Mouse (Mus musculus): ENCODE results near the gene Cd2bp2. TPM values are rescaled to one million over a fixed set of nuclear protein-coding genes. Genes with fewer than 3 reads are reported as not detected.

The Cd2bp2 gene
- polyA plus RNA-seq, 1 experiment from 2014 or later: 59.6 TPM

GRCm38 (mm10) chr7:127180783-127181182, 15.1 kb downstream of the Cd2bp2 start:
- no peak for TF ChIP-seq CTCF (IDR thresholded peaks at IDR 0.05; ENCODE audit: low read depth)
- ATAC-seq (ENCODE audit: insufficient read depth) (no peak), DNase-seq (no peak)
- WGBS: 51% methylated on average over 2 of the region's 2 CpGs
- H3K27me3 ChIP-seq (ENCODE audit: insufficient read depth, low read length): no peaks in the 10 kb centered on the region
- H3K4me1 ChIP-seq (ENCODE audit: insufficient read depth): no peaks in the 10 kb centered on the region
- H3K4me2 ChIP-seq: no peak overlapping the region
- no peaks in the 10 kb centered on the region for H3K36me3 ChIP-seq (ENCODE audit: insufficient read depth)
- no peak overlapping the region for H3K27ac ChIP-seq (ENCODE audit: low read depth)
- H3K9ac ChIP-seq: no peak overlapping the region
- no peak overlapping the region for H3K4me3 ChIP-seq (ENCODE audit: low read depth, low read length)
- H3K9me3 ChIP-seq (ENCODE audit: low read depth, low read length): no peaks in the 10 kb centered on the region

- H3K4me2 ChIP-seq: no peak overlapping the region
- H3K9me3 ChIP-seq (ENCODE audit: low read depth, low read length): no peaks in the 10 kb centered on the region
- DNase-seq (no peak), ATAC-seq (ENCODE audit: insufficient read depth) (no peak)
- no peak overlapping the region for H3K9ac ChIP-seq
- no peak for TF ChIP-seq CTCF (IDR thresholded peaks at IDR 0.05; ENCODE audit: low read depth)
- no peaks in the 10 kb centered on the region for H3K27me3 ChIP-seq (ENCODE audit: insufficient read depth, low read length)
- H3K36me3 ChIP-seq (ENCODE audit: insufficient read depth): no peaks in the 10 kb centered on the region
- 70% methylated on average over 4 of the region's 4 CpGs for WGBS
- no peak overlapping the region for H3K4me3 ChIP-seq (ENCODE audit: low read depth, low read length)
- no peaks in the 10 kb centered on the region for H3K4me1 ChIP-seq (ENCODE audit: insufficient read depth)
- H3K27ac ChIP-seq (ENCODE audit: low read depth): no peak overlapping the region
Measured at GRCm38 (mm10) chr7:127176937-127177336, 18.9 kb downstream of the Cd2bp2 start.

GRCm38 (mm10) chr7:127166501-127166900, 29.3 kb downstream of the Cd2bp2 start:
- no peak overlapping the region for H3K27ac ChIP-seq (ENCODE audit: low read depth)
- no peak overlapping the region for H3K4me3 ChIP-seq (ENCODE audit: low read depth, low read length)
- no peak overlapping the region for H3K4me2 ChIP-seq
- WGBS: 63% methylated on average over 5 of the region's 5 CpGs
- H3K9ac ChIP-seq: no peak overlapping the region
- ATAC-seq (ENCODE audit: insufficient read depth) (no peak), DNase-seq (no peak)
- H3K36me3 ChIP-seq (ENCODE audit: insufficient read depth): no peaks in the 10 kb centered on the region
- H3K27me3 ChIP-seq (ENCODE audit: insufficient read depth, low read length): no peaks in the 10 kb centered on the region
- TF ChIP-seq CTCF (IDR thresholded peaks at IDR 0.05; ENCODE audit: low read depth): no peak
- no peaks in the 10 kb centered on the region for H3K9me3 ChIP-seq (ENCODE audit: low read depth, low read length)
- H3K4me1 ChIP-seq (ENCODE audit: insufficient read depth): no peaks in the 10 kb centered on the region

GRCm38 (mm10) chr7:127165607-127166493, 30.0 kb downstream of the Cd2bp2 start:
- no peak for TF ChIP-seq CTCF (IDR thresholded peaks at IDR 0.05; ENCODE audit: low read depth)

GRCm38 (mm10) chr7:127164002-127164401, 31.8 kb downstream of the Cd2bp2 start:
- Histone ChIP-seq H3K27ac (ENCODE audit: low read depth) (no peak overlapping the region), H3K4me2 (no peak overlapping the region), H3K9ac (no peak overlapping the region), H3K27me3 (ENCODE audit: insufficient read depth, low read length) (no peaks in the 10 kb centered on the region), H3K4me1 (ENCODE audit: insufficient read depth) (no peaks in the 10 kb centered on the region), H3K4me3 (ENCODE audit: low read depth, low read length) (no peak overlapping the region), H3K36me3 (ENCODE audit: insufficient read depth) (no peaks in the 10 kb centered on the region), H3K9me3 (ENCODE audit: low read depth, low read length) (no peaks in the 10 kb centered on the region)
- DNase-seq: no peak
- WGBS: 72% methylated on average over 4 of the region's 4 CpGs
- TF ChIP-seq CTCF (IDR thresholded peaks at IDR 0.05; ENCODE audit: low read depth): no peak
- no peak for ATAC-seq (ENCODE audit: insufficient read depth)

More at GRCm38 (mm10) chr7:127165607-127166493, 30.0 kb downstream of the Cd2bp2 start:
- H3K9ac ChIP-seq: no peak overlapping the region
- ATAC-seq (ENCODE audit: insufficient read depth) (no peak), DNase-seq (no peak)
- no peaks in the 10 kb centered on the region for H3K9me3 ChIP-seq (ENCODE audit: low read depth, low read length)
- no peak overlapping the region for H3K27ac ChIP-seq (ENCODE audit: low read depth)
- H3K27me3 ChIP-seq (ENCODE audit: insufficient read depth, low read length): no peaks in the 10 kb centered on the region
- H3K4me3 ChIP-seq (ENCODE audit: low read depth, low read length): no peak overlapping the region
- WGBS: 74% methylated on average over 12 of the region's 12 CpGs
- no peak overlapping the region for H3K4me2 ChIP-seq
- no peaks in the 10 kb centered on the region for H3K4me1 ChIP-seq (ENCODE audit: insufficient read depth)
- no peaks in the 10 kb centered on the region for H3K36me3 ChIP-seq (ENCODE audit: insufficient read depth)

- 80% methylated on average over 5 of the region's 5 CpGs for WGBS
- DNase-seq: no peak
- Histone ChIP-seq H3K9ac (no peak overlapping the region), H3K9me3 (ENCODE audit: low read depth, low read length) (no peaks in the 10 kb centered on the region), H3K4me2 (no peak overlapping the region), H3K36me3 (ENCODE audit: insufficient read depth) (no peaks in the 10 kb centered on the region), H3K27ac (ENCODE audit: low read depth) (no peak overlapping the region), H3K4me3 (ENCODE audit: low read depth, low read length) (no peak overlapping the region), H3K27me3 (ENCODE audit: insufficient read depth, low read length) (no peaks in the 10 kb centered on the region), H3K4me1 (ENCODE audit: insufficient read depth) (no peaks in the 10 kb centered on the region)
- no peak for TF ChIP-seq CTCF (IDR thresholded peaks at IDR 0.05; ENCODE audit: low read depth)
- no peak for ATAC-seq (ENCODE audit: insufficient read depth)
Measured at GRCm38 (mm10) chr7:127162546-127162945, 33.3 kb downstream of the Cd2bp2 start.

GRCm38 (mm10) chr7:127157548-127157947, 38.3 kb downstream of the Cd2bp2 start:
- no peaks in the 10 kb centered on the region for H3K36me3 ChIP-seq (ENCODE audit: insufficient read depth)
- no peak overlapping the region for H3K4me3 ChIP-seq (ENCODE audit: low read depth, low read length)
- H3K9me3 ChIP-seq (ENCODE audit: low read depth, low read length): no peaks in the 10 kb centered on the region
- TF ChIP-seq CTCF (IDR thresholded peaks at IDR 0.05; ENCODE audit: low read depth): no peak
- H3K27ac ChIP-seq (ENCODE audit: low read depth): no peak overlapping the region
- H3K27me3 ChIP-seq (ENCODE audit: insufficient read depth, low read length): no peaks in the 10 kb centered on the region
- no peak overlapping the region for H3K4me2 ChIP-seq
- H3K4me1 ChIP-seq (ENCODE audit: insufficient read depth): no peaks in the 10 kb centered on the region
- DNase-seq (no peak), ATAC-seq (ENCODE audit: insufficient read depth) (no peak)
- H3K9ac ChIP-seq: no peak overlapping the region
- WGBS: 81% methylated on average over 4 of the region's 4 CpGs
